8 mouse cellular contexts compared by ENCODE assay signal in the genomic region with DNA sequence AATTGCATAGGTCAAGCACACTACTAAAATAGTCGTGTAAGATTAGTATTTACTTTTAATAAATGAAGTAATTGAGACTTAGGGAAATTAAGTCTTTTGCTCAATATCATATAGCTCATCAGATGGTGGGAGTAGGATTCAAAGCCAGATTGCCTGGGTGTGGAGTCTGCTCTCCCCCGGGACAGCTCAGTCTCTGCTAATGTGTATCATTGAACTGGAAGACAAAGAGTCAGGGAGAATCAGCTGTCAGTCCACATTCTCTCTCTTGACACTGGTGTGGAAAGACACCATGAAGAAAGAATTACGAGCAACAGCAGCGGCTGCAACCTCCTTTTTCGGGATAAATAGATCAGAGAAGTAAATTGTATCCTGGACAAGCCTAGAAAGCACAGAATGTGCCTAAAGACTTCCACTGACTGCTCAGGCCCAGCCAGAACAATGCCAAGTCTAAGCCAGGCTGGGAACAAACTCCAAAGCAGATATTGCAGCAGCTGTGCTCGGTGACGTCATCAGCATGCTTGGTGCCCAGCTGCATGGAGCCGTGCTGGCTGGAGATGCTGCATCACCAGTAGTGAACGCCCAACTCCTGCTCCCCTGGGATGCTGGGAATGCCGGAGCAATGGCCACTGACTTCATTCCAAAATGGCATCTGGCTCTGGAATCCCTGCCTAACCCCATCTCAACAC. TPM values are rescaled to one million over a fixed set of nuclear protein-coding genes. Genes with fewer than 3 reads are reported as not detected.
DNase-seq lines count a peak whose midpoint lies in the region; ATAC-seq and TF ChIP-seq lines count a peak whose summit lies in the region.

No protein-coding gene starts in this region.

- no peak for TF ChIP-seq CTCF in liver, postnatal 0 days (IDR thresholded peaks at IDR 0.05; ENCODE audit: low read depth)

- peak overlapping the region; percentile 68; the same call in 1 of the 2 replicates for H3K27ac ChIP-seq in forebrain, embryonic 12.5 days
- H3K27ac ChIP-seq in limb, embryonic 13.5 days: no peak overlapping the region
- H3K27ac ChIP-seq in liver, postnatal 0 days (ENCODE audit: low read depth): no peak overlapping the region

- H3K36me3 ChIP-seq in forebrain, embryonic 12.5 days (replicated peaks): no peaks in the 10 kb centered on the region
- no peaks in the 10 kb centered on the region for H3K36me3 ChIP-seq in limb, embryonic 13.5 days
- H3K36me3 ChIP-seq in liver, postnatal 0 days (replicated peaks; ENCODE audit: insufficient read depth, low read length): no peaks in the 10 kb centered on the region

- TF ChIP-seq EP300 in liver, postnatal 0 days (IDR thresholded peaks at IDR 0.05; ENCODE audit: low read depth): no peak

- peak; percentile 79 for ATAC-seq in forebrain, embryonic 12.5 days (ENCODE audit: low FRiP score)
- ATAC-seq in limb, embryonic 13.5 days (ENCODE audit: low FRiP score, low read depth): peak; percentile 44; the same call in 1 of the 2 replicates
- ATAC-seq in liver, postnatal 0 days: no peak

- H3K4me2 ChIP-seq in forebrain, embryonic 12.5 days: no peak overlapping the region
- no peak overlapping the region for H3K4me2 ChIP-seq in limb, embryonic 13.5 days (replicated peaks)
- no peak overlapping the region for H3K4me2 ChIP-seq in liver, postnatal 0 days (ENCODE audit: low read depth, low read length)

- intact Hi-C loops in heart, postnatal 25 days (cut with DNase I): no loop called here

- peak; percentile 6 for DNase-seq in ovary, adult 18-20 months (ENCODE audit: low spot score)
- no peak for DNase-seq in ovary, postnatal 14 days (ENCODE audit: low spot score)
- peak; percentile 72 for DNase-seq in heart, postnatal 25 days (ENCODE audit: low spot score)
- peak; percentile 61 for DNase-seq in right cerebral cortex, adult 18-20 months
- DNase-seq in liver, postnatal 0 days: no peak
- no peak for DNase-seq in yolk sac, embryonic 10.5 days (ENCODE audit: low spot score)

- H3K4me1 ChIP-seq in forebrain, embryonic 12.5 days: peaks cover 9% of the 10 kb centered on the region
- peaks cover 28% of the 10 kb centered on the region for H3K4me1 ChIP-seq in limb, embryonic 13.5 days
- H3K4me1 ChIP-seq in liver, postnatal 0 days (ENCODE audit: insufficient read depth): peaks cover 22% of the 10 kb centered on the region

- H3K4me3 ChIP-seq in forebrain, embryonic 12.5 days (replicated peaks): no peak overlapping the region
- no peak overlapping the region for H3K4me3 ChIP-seq in limb, embryonic 13.5 days
- no peak overlapping the region for H3K4me3 ChIP-seq in liver, postnatal 0 days (ENCODE audit: low read depth, low read length)

- H3K9ac ChIP-seq in forebrain, embryonic 12.5 days: no peak overlapping the region
- H3K9ac ChIP-seq in limb, embryonic 13.5 days: no peak overlapping the region
- no peak overlapping the region for H3K9ac ChIP-seq in liver, postnatal 0 days (replicated peaks)

- peaks cover 5% of the 10 kb centered on the region; the same call in 1 of the 2 replicates for H3K9me3 ChIP-seq in forebrain, embryonic 12.5 days
- H3K9me3 ChIP-seq in limb, embryonic 13.5 days: peaks cover 4% of the 10 kb centered on the region; the same call in 1 of the 2 replicates
- H3K9me3 ChIP-seq in liver, postnatal 0 days (ENCODE audit: low read length): no peaks in the 10 kb centered on the region; the same call in 1 of the 2 replicates

- 57% methylated on average over 10 of the region's 10 CpGs for WGBS in forebrain, embryonic 12.5 days
- WGBS in limb, embryonic 13.5 days: 60% methylated on average over 10 of the region's 10 CpGs
- WGBS in liver, postnatal 0 days (ENCODE audit: insufficient replicate concordance): 81% methylated on average over 10 of the region's 10 CpGs

- H3K27me3 ChIP-seq in forebrain, embryonic 12.5 days: no peaks in the 10 kb centered on the region
- H3K27me3 ChIP-seq in limb, embryonic 13.5 days: no peaks in the 10 kb centered on the region; the same call in 1 of the 2 replicates
- no peaks in the 10 kb centered on the region for H3K27me3 ChIP-seq in liver, postnatal 0 days (ENCODE audit: insufficient read depth, low read length)

RNA-seq across cellular contexts. Expression of gene Gm10260, which starts 14.5 kb away (rescaled TPM):
- 2.4 and 3.0 TPM in 2 replicates for polyA plus RNA-seq in forebrain, embryonic 12.5 days (2016; fragmentation: Nextera tagmentation; extraction: Ambion mirVana)
- total RNA-seq in heart, postnatal 25 days (2021): 100 to 1,000 TPM; 106 to 109 TPM
- polyA plus RNA-seq in limb, embryonic 13.5 days (2015; fragmentation: Nextera tagmentation; extraction: Ambion mirVana): 6.6 and 7.5 TPM in 2 replicates
- polyA plus RNA-seq in liver, postnatal 0 days (2015; fragmentation: Nextera tagmentation; extraction: Ambion mirVana): 5.5 and 5.6 TPM in 2 replicates

Comparison
In these comparisons a context has a peak if more than half of its experiments do, and no peak if none do; other contexts are left out.
1. DNase-seq: peak in ovary, adult 18-20 months (single experiment), heart, postnatal 25 days (single experiment) and right cerebral cortex, adult 18-20 months (single experiment); none in ovary, postnatal 14 days (single experiment), liver, postnatal 0 days (single experiment) and yolk sac, embryonic 10.5 days (single experiment).